Mouse (Mus musculus): ENCODE data around the gene Irx5.
A peak's percentile ranks its signal among the peaks of the same experiment; 100 is the strongest.

Gene Irx5

DNA sequence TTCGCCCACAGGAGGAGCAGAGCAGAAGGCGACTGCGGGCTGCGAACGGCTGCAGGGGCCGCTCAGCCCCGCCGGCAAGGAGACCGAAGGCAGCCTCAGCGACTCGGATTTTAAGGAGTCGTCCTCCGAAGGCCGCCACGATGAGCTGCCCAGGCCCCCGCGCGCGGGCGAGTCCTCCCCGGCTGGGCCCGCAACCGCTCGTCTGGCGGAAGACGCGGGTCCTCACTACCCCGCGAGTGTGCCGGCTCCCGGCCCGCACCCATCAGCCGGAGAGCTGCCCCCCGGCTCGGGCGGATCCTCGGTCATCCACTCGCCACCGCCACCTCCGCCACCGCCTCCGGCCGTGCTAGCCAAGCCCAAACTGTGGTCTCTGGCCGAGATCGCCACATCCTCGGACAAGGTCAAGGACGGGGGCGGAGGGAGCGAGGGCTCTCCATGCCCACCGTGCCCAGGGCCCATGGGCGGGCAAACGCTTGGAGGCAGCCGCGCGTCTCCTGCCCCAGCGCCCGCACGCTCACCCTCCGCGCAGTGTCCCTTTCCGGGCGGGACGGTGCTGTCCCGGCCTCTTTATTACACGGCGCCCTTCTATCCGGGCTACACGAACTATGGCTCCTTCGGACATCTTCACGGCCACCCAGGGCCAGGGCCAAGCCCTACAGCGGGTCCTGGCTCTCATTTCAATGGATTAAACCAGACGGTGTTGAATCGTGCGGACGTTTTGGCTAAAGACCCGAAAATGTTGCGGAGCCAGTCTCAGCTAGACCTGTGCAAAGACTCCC, 2.8 kb downstream of the Irx5 start:
- no peak for DNase-seq (ENCODE audit: low read depth, low spot score)

DNA sequence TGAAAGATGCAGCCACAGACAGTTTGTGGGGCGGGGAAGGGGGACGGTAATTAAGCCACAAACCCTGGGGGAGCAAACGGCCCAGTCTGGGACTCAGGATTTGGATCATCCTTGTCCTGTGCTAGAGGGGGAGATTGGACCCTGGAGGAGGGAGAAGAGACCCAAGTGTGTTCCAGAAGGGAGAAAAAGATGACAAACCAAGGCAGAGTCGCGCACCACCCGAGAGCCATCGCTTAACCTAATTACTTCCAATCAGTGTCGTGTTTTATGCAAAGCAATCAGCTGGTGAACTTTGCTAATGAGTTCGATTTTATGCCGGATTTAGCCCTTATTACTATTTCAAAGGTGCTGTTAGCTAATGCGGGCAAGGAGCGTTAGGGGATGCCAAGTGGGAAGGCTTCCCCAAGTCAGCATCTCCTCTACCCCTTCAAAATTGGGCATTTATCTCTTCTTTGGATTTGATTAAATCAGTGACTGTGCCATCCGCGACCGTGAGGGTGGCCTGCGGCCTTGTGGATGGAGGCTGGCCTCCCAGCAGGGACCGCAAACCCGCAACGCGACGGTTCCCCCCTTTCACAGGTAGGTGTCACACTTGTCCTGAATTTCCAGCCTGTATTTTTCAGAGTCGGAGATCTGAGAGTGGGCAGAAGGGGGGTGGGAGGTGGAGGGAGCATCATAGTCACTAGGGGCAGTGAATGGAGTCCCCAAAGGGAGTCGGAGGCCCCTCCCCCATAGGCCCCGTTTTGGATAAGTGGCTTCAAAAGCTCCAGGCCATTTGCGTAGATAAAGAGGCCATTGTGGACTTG, 4.3 kb downstream of the Irx5 start:
- peak; percentile 57 for DNase-seq (ENCODE audit: low read depth, low spot score)

DNA sequence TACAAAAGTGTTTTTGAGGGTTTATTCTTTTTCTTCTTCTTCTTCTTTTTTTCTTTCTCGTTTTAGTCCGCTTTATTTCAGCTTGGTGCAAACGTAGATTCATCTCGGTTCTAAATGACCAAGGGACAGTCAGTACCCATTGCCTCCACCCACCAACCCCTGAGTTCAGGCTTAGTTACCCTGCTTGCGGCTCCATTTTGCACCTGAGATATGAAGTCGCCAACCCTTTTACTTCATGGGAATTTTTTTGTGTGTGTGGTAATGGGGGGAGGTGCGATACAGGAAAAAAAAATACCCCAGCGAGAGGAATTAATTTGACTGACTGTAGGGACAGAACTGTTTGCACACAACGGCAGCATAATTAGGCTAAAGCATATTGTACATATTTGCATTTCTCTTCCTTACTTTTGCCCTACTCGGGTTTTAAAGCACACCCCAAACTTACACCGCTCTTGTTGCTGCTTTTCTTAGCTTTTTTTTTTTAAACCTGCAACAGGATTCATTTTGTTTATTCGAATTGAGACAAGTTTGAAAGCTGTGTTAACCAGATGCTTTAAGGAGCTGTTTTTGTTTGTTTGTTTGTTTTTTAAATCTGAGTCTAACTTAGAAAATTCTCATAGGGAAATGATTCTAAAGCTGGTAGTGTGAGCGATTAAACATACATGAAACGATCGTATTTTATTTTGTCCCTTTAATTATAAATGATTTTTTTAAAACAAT, 5.1 kb downstream of the Irx5 start:
- no peak for DNase-seq (ENCODE audit: low read depth, low spot score)

DNA sequence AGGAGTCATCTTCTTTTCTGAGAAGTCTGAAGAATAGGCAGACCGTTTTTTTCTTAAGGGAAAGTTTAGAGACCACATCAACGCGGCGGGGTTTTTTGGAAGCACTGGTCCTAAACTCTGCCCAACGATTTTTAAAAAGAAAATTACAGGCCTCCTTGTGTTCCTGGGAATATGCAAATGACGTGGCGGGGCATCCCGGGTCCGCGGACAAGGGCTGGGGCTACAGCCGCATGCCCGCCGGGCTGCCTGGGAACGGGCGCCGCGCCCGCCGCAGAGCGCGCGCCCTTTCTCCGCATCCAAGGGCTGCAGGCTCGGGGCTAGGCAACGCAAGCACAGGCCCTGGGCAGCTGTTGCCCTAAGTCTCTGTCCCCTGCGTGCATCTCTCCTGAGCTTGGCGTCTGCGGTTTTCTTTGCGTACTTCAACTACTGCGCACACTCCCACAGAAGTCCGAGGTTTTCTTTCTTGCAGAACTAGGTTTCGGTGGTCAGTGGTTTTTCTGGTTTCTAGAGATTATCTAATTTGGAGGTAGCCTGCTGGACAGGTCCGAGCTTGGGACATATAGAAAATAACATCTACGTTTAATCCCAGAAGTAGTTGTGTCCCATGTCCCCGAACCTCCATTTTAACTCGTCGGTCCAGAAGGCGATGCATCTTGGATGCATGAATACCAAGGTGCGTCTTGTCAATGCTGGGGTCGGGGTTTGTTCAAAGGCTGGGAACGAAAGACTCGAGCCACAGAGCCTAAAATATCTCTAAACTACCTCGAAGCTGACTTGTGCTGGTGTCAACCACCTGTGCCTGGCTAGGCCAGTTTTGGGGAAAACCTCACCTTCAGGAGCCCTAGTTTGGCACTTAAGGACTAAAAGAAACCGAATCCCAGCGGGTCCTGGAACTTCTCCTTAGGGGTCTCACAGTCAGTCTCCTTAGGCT, 6.1 kb downstream of the Irx5 start:
- DNase-seq (ENCODE audit: low read depth, low spot score): no peak

GRCm38 (mm10) chr8:92364148-92364775, 6.8 kb downstream of the Irx5 start:
- DNase-seq (ENCODE audit: low read depth, low spot score): no peak

- no peak for DNase-seq (ENCODE audit: low read depth, low spot score)
Measured at GRCm38 (mm10) chr8:92364776-92365240, 7.4 kb downstream of the Irx5 start.

DNA sequence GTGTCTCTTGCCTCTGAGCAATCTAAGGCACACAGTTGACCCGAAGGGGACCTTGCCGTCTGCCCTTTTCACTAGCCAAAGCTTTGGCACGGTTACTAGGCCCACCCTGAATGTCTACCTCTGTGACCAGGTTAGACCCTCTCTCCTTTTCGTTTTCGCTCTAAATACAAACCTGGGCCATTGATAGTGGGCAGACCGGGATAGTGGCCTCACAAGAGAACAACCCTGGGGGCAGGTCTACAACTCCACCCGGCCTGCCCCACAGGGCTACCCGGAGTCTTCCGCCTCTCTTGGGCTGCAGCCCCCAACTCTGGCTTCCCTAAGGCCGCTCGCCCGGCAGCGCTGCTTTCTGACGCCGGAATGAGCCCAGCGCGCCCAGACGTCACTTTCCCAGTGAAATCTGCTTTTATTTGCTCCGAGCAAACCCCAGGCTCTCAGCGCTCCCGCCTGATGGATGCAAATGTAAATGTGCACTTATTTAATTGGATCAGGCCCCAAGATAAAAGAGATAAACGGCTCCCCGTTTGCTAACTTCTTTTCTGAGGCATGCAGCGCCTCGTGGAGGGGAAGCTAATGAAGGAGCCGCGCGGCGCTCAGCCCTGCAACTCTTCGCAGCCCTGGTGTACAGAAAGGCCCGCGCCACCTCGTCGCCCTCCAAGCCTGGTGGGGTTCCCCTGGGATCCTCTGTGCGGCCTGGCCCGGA, 8.0 kb downstream of the Irx5 start:
- DNase-seq (ENCODE audit: low read depth, low spot score): no peak

- no peak for DNase-seq (ENCODE audit: low read depth, low spot score)
Measured at GRCm38 (mm10) chr8:92365944-92366735, 8.7 kb downstream of the Irx5 start.

DNA sequence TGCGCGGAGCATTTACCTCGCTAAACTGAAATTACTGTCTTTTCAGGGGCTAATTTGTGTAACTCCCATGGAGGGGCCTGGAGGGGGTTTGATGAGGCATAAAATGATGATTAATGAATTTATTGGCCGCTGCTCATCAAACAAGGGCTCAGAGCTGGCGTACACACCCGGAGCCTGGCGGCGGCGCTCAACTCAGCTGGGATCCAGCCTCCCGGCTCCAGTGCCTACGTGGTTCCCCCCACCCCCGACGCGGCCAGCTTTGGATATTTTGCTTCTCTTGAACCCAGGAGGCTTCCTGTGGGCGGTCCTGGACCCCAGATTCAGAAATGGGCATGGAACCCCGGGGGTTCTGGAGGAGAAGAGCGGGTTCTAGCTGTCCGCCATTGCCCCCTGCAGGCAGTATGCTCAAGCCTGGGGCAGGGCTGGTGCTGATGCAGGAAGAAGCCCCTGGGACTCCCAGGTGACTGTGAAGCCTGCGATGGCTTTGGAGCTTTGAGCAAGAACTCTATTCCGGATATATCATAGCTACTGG, 9.4 kb downstream of the Irx5 start:
- no peak for DNase-seq (ENCODE audit: low read depth, low spot score)

- DNase-seq (ENCODE audit: low read depth, low spot score): no peak
Measured at GRCm38 (mm10) chr8:92379524-92379923, 22.1 kb downstream of the Irx5 start.

- no peak for DNase-seq (ENCODE audit: low read depth, low spot score)
Measured at GRCm38 (mm10) chr8:92380571-92380970, 23.1 kb downstream of the Irx5 start.

- no peak for DNase-seq (ENCODE audit: low read depth, low spot score)
Measured at GRCm38 (mm10) chr8:92387893-92388292, 30.5 kb downstream of the Irx5 start.

DNA sequence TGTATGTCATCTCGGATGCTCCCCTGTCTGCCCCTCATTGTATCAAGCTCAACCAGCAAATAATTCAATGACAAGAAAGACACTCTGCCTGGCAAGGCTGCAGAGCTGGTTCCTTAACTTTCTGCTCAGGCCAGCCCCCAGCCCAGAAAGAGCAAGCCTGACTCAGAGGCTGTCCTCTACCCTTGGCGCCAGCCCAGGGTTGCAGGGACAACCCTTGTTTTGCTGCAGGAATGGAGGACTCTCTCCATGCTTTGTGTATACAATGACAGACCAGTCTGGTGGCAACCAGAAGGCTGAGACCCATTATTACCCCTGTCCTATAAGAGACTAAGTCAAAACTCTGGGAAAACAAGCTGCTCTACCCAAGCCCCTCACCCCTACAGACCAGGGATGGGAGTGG, 46.8 kb downstream of the Irx5 start:
- DNase-seq (ENCODE audit: low read depth, low spot score): no peak

DNA sequence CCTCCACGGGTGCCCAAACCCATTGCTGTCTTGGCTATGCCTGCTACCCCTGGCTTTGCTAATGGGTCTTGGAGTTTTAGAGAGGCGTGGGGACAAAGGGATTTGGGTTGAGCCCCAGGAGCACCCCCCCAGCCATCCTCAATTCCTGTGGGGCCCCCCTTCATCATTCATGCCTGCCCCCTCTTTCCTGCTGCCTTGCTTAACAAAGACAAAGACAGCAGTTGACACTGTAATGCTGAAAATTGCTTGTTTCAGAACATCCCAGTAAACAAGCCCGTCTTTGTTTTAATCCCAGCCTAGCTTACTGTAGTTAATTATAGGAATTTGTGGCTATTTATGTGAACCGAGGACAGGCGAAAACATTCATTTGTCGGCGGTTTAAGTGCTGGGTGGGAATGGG, 50.7 kb downstream of the Irx5 start:
- DNase-seq (ENCODE audit: low read depth, low spot score): no peak

DNA sequence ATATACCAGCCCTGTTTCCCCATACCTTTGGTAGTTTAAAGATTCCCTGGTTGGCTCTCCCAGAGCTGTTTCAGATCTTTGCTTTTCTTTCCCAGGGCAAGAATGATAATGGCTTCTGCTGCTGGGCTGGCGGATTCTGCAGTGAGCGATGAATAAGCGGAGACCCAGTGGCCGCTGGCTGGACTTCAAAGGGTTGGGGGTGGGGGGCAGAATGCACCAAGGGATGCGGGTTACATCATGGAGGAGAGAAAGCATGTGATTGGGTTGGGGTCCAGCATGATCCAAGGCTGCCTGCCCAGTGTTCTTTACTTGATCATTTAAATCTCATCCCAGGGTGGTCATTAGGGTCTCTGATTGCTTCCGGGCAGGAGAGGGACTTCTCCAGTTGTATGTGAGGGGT, 56.2 kb downstream of the Irx5 start:
- DNase-seq (ENCODE audit: low read depth, low spot score): no peak

DNA sequence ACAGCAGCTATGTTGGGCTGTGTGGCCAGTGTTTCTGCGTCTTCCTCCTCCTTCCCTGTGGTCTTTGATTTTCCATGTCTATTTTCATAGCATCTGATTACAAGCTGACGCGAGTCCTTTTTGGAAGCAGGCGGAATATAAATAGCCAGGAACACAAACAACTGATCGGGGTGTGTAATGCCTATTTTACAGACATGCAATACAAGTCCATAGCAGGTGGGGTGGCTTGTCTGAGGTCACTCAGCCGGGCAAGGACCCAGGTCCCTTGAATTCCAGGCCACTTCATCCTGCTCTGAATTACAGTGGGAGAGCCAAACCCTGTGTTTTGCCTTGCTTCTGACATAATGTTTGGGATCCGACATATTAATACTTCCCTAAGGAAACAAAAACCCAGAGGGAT, 63.2 kb downstream of the Irx5 start:
- no peak for DNase-seq (ENCODE audit: low read depth, low spot score)

Data from retina, postnatal 7 days (tissue).